Mouse (Mus musculus): ENCODE results near the gene 4930438A08Rik. TPM values are rescaled to one million over a fixed set of nuclear protein-coding genes. Genes with fewer than 3 reads are reported as not detected.
A peak's percentile ranks its signal among the peaks of the same experiment; 100 is the strongest.

Gene 4930438A08Rik
- polyA plus RNA-seq, 1 experiment: 0.75 TPM

- Histone ChIP-seq H3K36me3 (ENCODE audit: control insufficient read depth, insufficient read depth, low read length) (no peaks in the 10 kb centered on the region), H3K4me3 (ENCODE audit: control insufficient read depth, low read depth, low read length) (no peak overlapping the region), H3K27me3 (ENCODE audit: control insufficient read depth, insufficient read depth, low read length) (no peaks in the 10 kb centered on the region), H3K4me1 (ENCODE audit: control insufficient read depth, insufficient read depth, low read length) (no peaks in the 10 kb centered on the region), H3K27ac (ENCODE audit: control insufficient read depth, insufficient read depth, low read depth, low read length) (no peak overlapping the region)
- TF ChIP-seq POLR2A (IDR thresholded peaks at IDR 0.05; ENCODE audit: control insufficient read depth, low read depth, low read length) (no peak), CTCF (IDR thresholded peaks at IDR 0.05; ENCODE audit: control insufficient read depth, insufficient read depth, insufficient replicate concordance, low read depth, low read length) (no peak)
Observed at GRCm38 (mm10) chr11:58281970-58282496, 7.4 kb downstream of the 4930438A08Rik start.

GRCm38 (mm10) chr11:58282518-58282917 is 7.9 kb downstream of the 4930438A08Rik start:
- TF ChIP-seq POLR2A (IDR thresholded peaks at IDR 0.05; ENCODE audit: control insufficient read depth, low read depth, low read length) (no peak), CTCF (IDR thresholded peaks at IDR 0.05; ENCODE audit: control insufficient read depth, insufficient read depth, insufficient replicate concordance, low read depth, low read length) (no peak)
- Histone ChIP-seq H3K4me1 (ENCODE audit: control insufficient read depth, insufficient read depth, low read length) (no peaks in the 10 kb centered on the region), H3K36me3 (ENCODE audit: control insufficient read depth, insufficient read depth, low read length) (no peaks in the 10 kb centered on the region)

GRCm38 (mm10) chr11:58289992-58290682 is 15.5 kb downstream of the 4930438A08Rik start:
- H3K27ac ChIP-seq (ENCODE audit: control insufficient read depth, insufficient read depth, low read depth, low read length): no peak overlapping the region
- no peak overlapping the region for H3K4me3 ChIP-seq (ENCODE audit: control insufficient read depth, low read depth, low read length)
- no peaks in the 10 kb centered on the region for H3K27me3 ChIP-seq (ENCODE audit: control insufficient read depth, insufficient read depth, low read length)
- no peaks in the 10 kb centered on the region for H3K36me3 ChIP-seq (ENCODE audit: control insufficient read depth, insufficient read depth, low read length)
- TF ChIP-seq POLR2A (IDR thresholded peaks at IDR 0.05; ENCODE audit: control insufficient read depth, low read depth, low read length) (no peak), CTCF (IDR thresholded peaks at IDR 0.05; ENCODE audit: control insufficient read depth, insufficient read depth, insufficient replicate concordance, low read depth, low read length) (no peak)
- H3K4me1 ChIP-seq (ENCODE audit: control insufficient read depth, insufficient read depth, low read length): peaks cover 10% of the 10 kb centered on the region

More at GRCm38 (mm10) chr11:58282518-58282917, 7.9 kb downstream of the 4930438A08Rik start:
- Histone ChIP-seq H3K27ac (ENCODE audit: control insufficient read depth, insufficient read depth, low read depth, low read length) (no peak overlapping the region), H3K4me3 (ENCODE audit: control insufficient read depth, low read depth, low read length) (no peak overlapping the region), H3K27me3 (ENCODE audit: control insufficient read depth, insufficient read depth, low read length) (no peaks in the 10 kb centered on the region)

- Histone ChIP-seq H3K27me3 (ENCODE audit: control insufficient read depth, insufficient read depth, low read length) (no peaks in the 10 kb centered on the region), H3K4me1 (ENCODE audit: control insufficient read depth, insufficient read depth, low read length) (peaks cover 10% of the 10 kb centered on the region), H3K27ac (ENCODE audit: control insufficient read depth, insufficient read depth, low read depth, low read length) (no peak overlapping the region), H3K36me3 (ENCODE audit: control insufficient read depth, insufficient read depth, low read length) (no peaks in the 10 kb centered on the region), H3K4me3 (ENCODE audit: control insufficient read depth, low read depth, low read length) (no peak overlapping the region)
- TF ChIP-seq CTCF (IDR thresholded peaks at IDR 0.05; ENCODE audit: control insufficient read depth, insufficient read depth, insufficient replicate concordance, low read depth, low read length) (no peak), POLR2A (IDR thresholded peaks at IDR 0.05; ENCODE audit: control insufficient read depth, low read depth, low read length) (no peak)
Observed at GRCm38 (mm10) chr11:58290812-58291211, 16.2 kb downstream of the 4930438A08Rik start.

- Histone ChIP-seq H3K27me3 (ENCODE audit: control insufficient read depth, insufficient read depth, low read length) (no peaks in the 10 kb centered on the region), H3K4me1 (ENCODE audit: control insufficient read depth, insufficient read depth, low read length) (peaks cover 10% of the 10 kb centered on the region), H3K36me3 (ENCODE audit: control insufficient read depth, insufficient read depth, low read length) (no peaks in the 10 kb centered on the region), H3K27ac (ENCODE audit: control insufficient read depth, insufficient read depth, low read depth, low read length) (no peak overlapping the region), H3K4me3 (ENCODE audit: control insufficient read depth, low read depth, low read length) (peak overlapping the region; percentile 30)
- TF ChIP-seq CTCF (IDR thresholded peaks at IDR 0.05; ENCODE audit: control insufficient read depth, insufficient read depth, insufficient replicate concordance, low read depth, low read length) (no peak), POLR2A (IDR thresholded peaks at IDR 0.05; ENCODE audit: control insufficient read depth, low read depth, low read length) (no peak)
Observed at GRCm38 (mm10) chr11:58292791-58293190, 18.2 kb downstream of the 4930438A08Rik start.

- Histone ChIP-seq H3K4me3 (ENCODE audit: control insufficient read depth, low read depth, low read length) (no peak overlapping the region), H3K36me3 (ENCODE audit: control insufficient read depth, insufficient read depth, low read length) (no peaks in the 10 kb centered on the region), H3K4me1 (ENCODE audit: control insufficient read depth, insufficient read depth, low read length) (peaks cover 13% of the 10 kb centered on the region), H3K27me3 (ENCODE audit: control insufficient read depth, insufficient read depth, low read length) (no peaks in the 10 kb centered on the region), H3K27ac (ENCODE audit: control insufficient read depth, insufficient read depth, low read depth, low read length) (no peak overlapping the region)
- TF ChIP-seq CTCF (IDR thresholded peaks at IDR 0.05; ENCODE audit: control insufficient read depth, insufficient read depth, insufficient replicate concordance, low read depth, low read length) (no peak), POLR2A (IDR thresholded peaks at IDR 0.05; ENCODE audit: control insufficient read depth, low read depth, low read length) (no peak)
Observed at GRCm38 (mm10) chr11:58297396-58297795, 22.8 kb downstream of the 4930438A08Rik start.

- TF ChIP-seq CTCF (IDR thresholded peaks at IDR 0.05; ENCODE audit: control insufficient read depth, insufficient read depth, insufficient replicate concordance, low read depth, low read length) (peak; percentile 57; the same call in 1 of the 2 replicates), POLR2A (IDR thresholded peaks at IDR 0.05; ENCODE audit: control insufficient read depth, low read depth, low read length) (no peak)
- Histone ChIP-seq H3K36me3 (ENCODE audit: control insufficient read depth, insufficient read depth, low read length) (no peaks in the 10 kb centered on the region), H3K27ac (ENCODE audit: control insufficient read depth, insufficient read depth, low read depth, low read length) (no peak overlapping the region), H3K27me3 (ENCODE audit: control insufficient read depth, insufficient read depth, low read length) (no peaks in the 10 kb centered on the region), H3K4me3 (ENCODE audit: control insufficient read depth, low read depth, low read length) (peak overlapping the region; percentile 16), H3K4me1 (ENCODE audit: control insufficient read depth, insufficient read depth, low read length) (peaks cover 3% of the 10 kb centered on the region)
Observed at GRCm38 (mm10) chr11:58301057-58301456, 26.5 kb downstream of the 4930438A08Rik start.

Data from testis, adult 2 months (tissue).